Mouse (Mus musculus) forebrain, embryonic 11.5 days (tissue): ENCODE results near the gene Smyd3. TPM values are rescaled to one million over a fixed set of nuclear protein-coding genes. Genes with fewer than 3 reads are reported as not detected.

ENCODE experiments used
- ATAC-seq: fragments of 200-750 bp; cut with Nextera tagmentation; replicated peaks from 2 replicates; pipeline ENCODE4 v1.8.0; 2017; ENCODE audit warnings: moderate TSS enrichment; ENCODE audit not compliant: low FRiP score
- DNase-seq: peaks from one replicate; pipeline ENCODE4 v3.0.0-alpha.2; 2017; ENCODE audit warnings: low spot score
- H3K27ac ChIP-seq: fragments of 300-500 bp; sonication (generic); 2 replicates; pipeline ENCODE4 v1.5.1; 2014; ENCODE audit warnings: low read depth, low read length
- H3K27me3 ChIP-seq: fragments of 300-500 bp; sonication (generic); 2 replicates; pipeline ENCODE4 v1.6.1; 2014; ENCODE audit warnings: mild to moderate bottlenecking, low read length, mixed read lengths; ENCODE audit not compliant: control insufficient read depth, insufficient read depth
- H3K36me3 ChIP-seq: fragments of 300-500 bp; sonication (generic); 2 replicates; pipeline ENCODE4 v1.6.1; 2014; ENCODE audit warnings: mild to moderate bottlenecking, low read length, moderate library complexity, mixed read lengths; ENCODE audit not compliant: control insufficient read depth, insufficient read depth
- H3K4me1 ChIP-seq: fragments of 300-500 bp; sonication (generic); replicated peaks from 2 replicates; pipeline ENCODE4 v1.6.1; 2014; ENCODE audit warnings: low read length, mixed read lengths; ENCODE audit not compliant: control insufficient read depth, insufficient read depth
- H3K4me2 ChIP-seq: fragments of 300-500 bp; sonication (generic); 2 replicates; pipeline ENCODE4 v1.6.1; 2014; ENCODE audit warnings: low read depth, mild to moderate bottlenecking, low read length, moderate library complexity, mixed read lengths; ENCODE audit not compliant: severe bottlenecking
- H3K4me3 ChIP-seq: fragments of 300-500 bp; sonication (generic); 2 replicates; pipeline ENCODE4 v1.5.1; 2014; ENCODE audit warnings: low read depth, low read length
- H3K9ac ChIP-seq: fragments of 300-500 bp; sonication (generic); 2 replicates; pipeline ENCODE4 v1.6.1; 2014; ENCODE audit warnings: low read length
- H3K9me3 ChIP-seq: fragments of 300-500 bp; sonication (generic); 2 replicates; pipeline ENCODE4 v1.6.1; 2016; ENCODE audit warnings: low read length, mixed read lengths; ENCODE audit not compliant: control insufficient read depth
- WGBS: fragments of 180-500 bp; shearing (Covaris S2); extraction: QIAGEN DNeasy Blood & Tissue Kit; methylation state at CpG from one replicate; pipeline ENCODE4 v1.1.7; 2014; 5-methylcytosine and 5-hydroxymethylcytosine counted together
- polyA plus RNA-seq: library from polyadenylated mRNA; unstranded; fragments of >200 nt; fragmentation: Nextera tagmentation; extraction: Ambion mirVana; gene quantifications from 2 replicates; pipeline ENCODE4 v1.2.1, GENCODE M21; 2014

The Smyd3 gene
- polyA plus RNA-seq, 1 experiment from 2014 or later: 14.1 TPM

DNA sequence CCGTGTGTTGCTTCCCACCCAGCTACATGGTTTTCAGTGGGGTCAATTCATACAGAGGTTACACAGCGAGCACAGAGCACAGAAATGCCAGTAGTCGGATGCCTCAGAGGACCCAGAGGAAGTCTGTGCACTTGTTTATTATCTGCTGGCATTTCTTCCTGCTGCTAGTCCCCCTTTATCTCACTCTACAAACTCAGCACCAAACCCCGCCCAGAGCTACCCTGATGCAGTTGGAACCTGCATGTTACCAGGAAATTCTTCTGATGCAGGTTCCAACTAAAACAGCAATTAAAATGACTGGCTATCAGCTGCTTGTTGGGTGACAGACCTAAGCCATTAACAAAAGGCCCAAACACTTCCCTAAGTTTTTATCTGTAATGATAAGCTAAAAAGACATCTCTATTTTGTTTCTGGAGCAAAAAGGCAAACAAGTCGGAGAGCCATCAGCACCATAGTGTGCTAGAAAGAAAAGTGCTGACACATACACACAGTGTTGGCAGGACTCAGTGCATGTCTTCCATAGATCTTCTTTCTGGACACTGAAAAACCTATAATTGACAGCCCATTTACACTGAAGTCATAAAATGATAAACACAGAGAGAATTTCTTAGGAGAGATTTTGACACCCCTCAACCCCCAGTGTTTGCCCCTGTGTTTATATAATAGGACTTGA, 368.2 kb downstream of the Smyd3 start:
- H3K4me3 ChIP-seq: no peak overlapping the region
- H3K4me2 ChIP-seq: no peak overlapping the region
- ATAC-seq (no peak), DNase-seq (no peak)
- H3K27me3 ChIP-seq: no peaks in the 10 kb centered on the region
- no peaks in the 10 kb centered on the region for H3K36me3 ChIP-seq
- H3K27ac ChIP-seq: no peak overlapping the region
- H3K4me1 ChIP-seq: no peaks in the 10 kb centered on the region
- WGBS: 87% methylated on average over 5 of the region's 5 CpGs
- H3K9ac ChIP-seq: no peak overlapping the region
- H3K9me3 ChIP-seq: no peaks in the 10 kb centered on the region

DNA sequence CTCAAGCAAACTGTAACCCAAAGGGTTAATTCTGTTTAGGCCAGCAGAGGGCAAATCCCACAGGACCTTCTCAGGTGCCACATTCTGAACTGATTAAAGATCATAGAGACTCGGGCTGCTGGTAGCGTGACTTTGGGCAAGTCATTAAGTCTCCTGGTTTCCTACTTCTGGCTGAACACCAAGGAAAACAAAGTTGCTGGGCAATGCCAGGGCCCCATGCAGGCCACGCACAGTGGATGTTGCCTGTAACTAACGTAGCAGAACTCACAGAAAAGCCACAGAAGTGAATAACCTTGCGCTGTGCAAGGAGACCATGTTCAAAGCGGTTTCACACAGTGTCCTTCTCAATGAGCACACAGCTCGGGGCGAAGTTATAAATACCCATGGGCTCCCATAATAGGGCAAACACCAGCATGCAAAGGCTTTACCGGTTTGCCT, 371.1 kb downstream of the Smyd3 start:
- WGBS: 54% methylated on average over 9 of the region's 9 CpGs

DNA sequence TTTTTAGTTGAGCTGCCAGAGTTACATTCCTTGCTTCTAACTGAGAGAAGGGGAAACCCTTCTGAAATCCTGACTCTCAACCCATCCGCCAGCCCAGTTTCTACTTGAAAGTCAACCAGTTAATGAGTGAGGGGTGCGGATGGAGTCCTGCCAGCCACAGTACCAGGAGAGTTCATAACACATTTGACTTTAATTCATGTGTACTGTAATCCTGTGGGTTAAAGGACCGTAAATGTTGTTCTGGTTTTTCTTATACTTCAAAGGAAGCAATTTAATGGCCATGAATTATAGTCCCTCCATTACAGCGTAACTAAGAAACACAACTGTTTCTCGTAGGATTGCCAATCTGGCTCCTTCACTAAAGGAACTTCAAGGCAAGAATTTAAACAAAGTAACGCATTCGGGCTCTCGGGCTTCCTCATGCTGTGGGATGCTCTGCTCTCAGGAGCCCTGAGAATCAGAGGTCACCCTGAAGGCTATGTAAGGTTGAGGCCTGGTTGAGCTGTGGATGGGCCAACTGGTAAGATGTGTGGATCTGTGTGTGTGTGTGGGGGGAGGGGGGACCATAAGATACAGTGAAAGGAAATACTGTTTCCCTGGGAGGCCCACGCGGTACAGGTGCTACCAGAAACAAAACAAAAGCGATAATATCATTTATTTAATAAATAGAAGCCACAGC, 374.5 kb downstream of the Smyd3 start:
- Histone ChIP-seq H3K4me2 (no peak overlapping the region), H3K4me1 (no peaks in the 10 kb centered on the region), H3K9me3 (no peaks in the 10 kb centered on the region), H3K4me3 (no peak overlapping the region), H3K9ac (no peak overlapping the region), H3K27me3 (no peaks in the 10 kb centered on the region), H3K27ac (no peak overlapping the region), H3K36me3 (no peaks in the 10 kb centered on the region)
- 83% methylated on average over 11 of the region's 11 CpGs for WGBS
- DNase-seq (no peak), ATAC-seq (no peak)

More for the DNA sequence above, 371.1 kb downstream of the Smyd3 start:
- no peak for ATAC-seq
- no peak for DNase-seq
- no peaks in the 10 kb centered on the region for H3K36me3 ChIP-seq
- no peaks in the 10 kb centered on the region for H3K27me3 ChIP-seq
- H3K4me2 ChIP-seq: no peak overlapping the region
- no peaks in the 10 kb centered on the region for H3K9me3 ChIP-seq
- no peak overlapping the region for H3K4me3 ChIP-seq
- no peak overlapping the region for H3K9ac ChIP-seq
- no peaks in the 10 kb centered on the region for H3K4me1 ChIP-seq
- no peak overlapping the region for H3K27ac ChIP-seq

DNA sequence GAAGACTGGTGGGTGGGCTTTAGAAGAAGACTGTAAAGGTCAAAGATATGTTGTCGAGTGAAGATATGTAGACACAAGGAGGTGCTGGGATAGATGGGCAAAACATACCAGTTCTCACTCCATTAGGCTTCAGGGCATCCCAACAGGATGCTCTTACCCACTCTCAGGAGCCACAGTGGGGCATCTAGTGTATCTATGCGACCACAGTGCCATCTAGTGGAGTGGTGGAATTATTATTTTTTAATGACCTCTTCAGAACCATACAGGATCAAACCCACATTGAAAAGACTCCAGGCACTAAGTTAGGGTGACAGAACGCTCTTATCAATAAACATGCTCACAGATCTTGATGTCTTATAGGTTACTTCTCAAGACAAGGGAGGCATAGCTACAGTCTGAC, 375.7 kb downstream of the Smyd3 start:
- no peak overlapping the region for H3K27ac ChIP-seq
- H3K27me3 ChIP-seq: no peaks in the 10 kb centered on the region
- no peak overlapping the region for H3K9ac ChIP-seq
- peak; percentile 66 for ATAC-seq
- DNase-seq: peak; percentile 68
- H3K4me3 ChIP-seq: no peak overlapping the region
- no peak overlapping the region for H3K4me2 ChIP-seq
- no peaks in the 10 kb centered on the region for H3K9me3 ChIP-seq
- no peaks in the 10 kb centered on the region for H3K4me1 ChIP-seq
- H3K36me3 ChIP-seq: no peaks in the 10 kb centered on the region
- WGBS: 52% methylated on average over 3 of the region's 3 CpGs

DNA sequence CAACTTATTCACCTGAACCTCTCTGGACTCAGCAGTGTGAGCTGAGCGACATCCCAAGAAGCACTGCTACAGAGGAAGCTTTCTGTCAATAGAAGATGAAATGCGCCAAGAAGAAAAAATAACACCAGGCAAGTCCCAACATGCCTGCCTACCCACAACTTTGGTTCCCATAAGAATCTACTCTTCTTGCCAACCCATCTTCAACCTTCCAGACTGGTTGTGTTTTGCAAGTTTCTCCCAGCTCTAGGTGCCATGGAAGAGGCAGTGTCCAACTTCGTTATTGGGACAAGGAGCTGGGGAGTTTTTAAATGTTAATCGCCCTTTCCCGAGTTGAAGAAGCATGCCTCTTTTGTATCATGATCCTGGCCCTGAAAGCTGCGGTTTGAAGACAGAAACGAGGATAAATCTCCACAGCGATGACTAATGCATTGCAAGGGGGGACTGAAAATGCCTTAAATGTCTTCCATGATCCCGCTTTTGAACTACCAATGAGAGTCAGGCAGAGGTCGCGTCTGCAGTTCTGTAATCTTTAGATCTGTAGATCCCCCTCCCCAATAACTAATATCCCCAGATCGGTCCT, 376.7 kb downstream of the Smyd3 start:
- DNase-seq: no peak
- 72% methylated on average over 12 of the region's 12 CpGs for WGBS
- Histone ChIP-seq H3K9ac (no peak overlapping the region), H3K27ac (no peak overlapping the region), H3K27me3 (no peaks in the 10 kb centered on the region), H3K4me2 (no peak overlapping the region), H3K9me3 (no peaks in the 10 kb centered on the region), H3K4me1 (no peaks in the 10 kb centered on the region), H3K4me3 (no peak overlapping the region), H3K36me3 (no peaks in the 10 kb centered on the region)
- no peak for ATAC-seq

DNA sequence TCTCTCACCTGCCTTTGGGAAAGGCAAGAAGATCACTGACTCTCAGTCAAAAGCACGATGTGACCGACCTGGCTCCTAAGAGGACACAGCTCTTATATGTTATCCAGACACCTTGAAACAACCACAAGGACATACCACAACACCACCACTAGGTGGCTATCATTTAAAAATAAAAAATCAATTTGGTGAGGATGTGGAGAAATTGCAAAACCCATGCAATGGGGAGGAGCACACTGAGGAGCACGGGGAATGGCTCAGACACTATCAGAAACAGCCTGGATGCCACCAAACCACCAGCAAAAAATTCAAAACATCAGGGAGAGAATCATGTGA, 380.7 kb downstream of the Smyd3 start:
- ATAC-seq (no peak), DNase-seq (no peak)
- Histone ChIP-seq H3K4me3 (no peak overlapping the region), H3K9me3 (no peaks in the 10 kb centered on the region; the same call in 1 of the 2 replicates), H3K4me2 (no peak overlapping the region), H3K36me3 (no peaks in the 10 kb centered on the region), H3K27me3 (no peaks in the 10 kb centered on the region), H3K9ac (no peak overlapping the region), H3K27ac (no peak overlapping the region), H3K4me1 (no peaks in the 10 kb centered on the region)
- 61% methylated on average over 3 of the region's 3 CpGs for WGBS

DNA sequence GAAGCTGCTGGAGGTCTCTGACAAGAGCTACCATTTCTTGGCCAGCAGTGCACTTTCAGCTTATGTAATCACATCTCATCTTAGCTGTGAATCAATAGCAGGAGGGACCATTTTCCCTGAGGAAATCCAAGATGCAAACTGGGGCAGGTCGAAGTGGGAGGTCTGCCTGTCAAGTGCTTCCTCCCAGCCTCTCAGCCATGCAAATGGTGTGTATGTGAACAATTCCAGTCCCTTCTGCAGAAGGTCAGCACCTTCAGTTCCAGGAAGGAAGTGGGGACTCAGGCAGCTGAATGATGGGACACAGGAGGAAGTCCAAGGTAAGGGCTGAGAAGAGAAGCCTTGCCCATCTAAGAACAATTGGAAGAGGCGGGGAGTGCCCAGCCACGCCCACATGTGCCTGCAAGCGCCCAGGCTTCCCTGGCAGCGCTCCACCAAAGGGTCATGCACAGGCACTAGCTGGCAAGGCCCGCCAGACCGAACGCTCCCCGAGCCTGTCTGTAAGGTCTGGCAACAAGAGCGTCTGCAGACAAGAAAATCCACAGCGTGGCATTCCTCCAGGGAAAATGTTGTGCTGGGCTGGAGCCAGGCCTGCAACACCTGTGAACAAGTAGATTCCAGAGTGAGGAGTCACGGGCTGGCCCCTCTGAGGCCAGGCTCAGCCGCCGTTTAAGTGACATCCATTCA, 381.2 kb downstream of the Smyd3 start:
- no peak overlapping the region for H3K27ac ChIP-seq
- ATAC-seq: no peak
- H3K9me3 ChIP-seq: no peaks in the 10 kb centered on the region; the same call in 1 of the 2 replicates
- H3K4me1 ChIP-seq: no peaks in the 10 kb centered on the region
- H3K4me3 ChIP-seq: no peak overlapping the region
- no peak for DNase-seq
- H3K36me3 ChIP-seq: no peaks in the 10 kb centered on the region
- 70% methylated on average over 14 of the region's 14 CpGs for WGBS
- no peak overlapping the region for H3K4me2 ChIP-seq
- no peaks in the 10 kb centered on the region for H3K27me3 ChIP-seq
- H3K9ac ChIP-seq: no peak overlapping the region

DNA sequence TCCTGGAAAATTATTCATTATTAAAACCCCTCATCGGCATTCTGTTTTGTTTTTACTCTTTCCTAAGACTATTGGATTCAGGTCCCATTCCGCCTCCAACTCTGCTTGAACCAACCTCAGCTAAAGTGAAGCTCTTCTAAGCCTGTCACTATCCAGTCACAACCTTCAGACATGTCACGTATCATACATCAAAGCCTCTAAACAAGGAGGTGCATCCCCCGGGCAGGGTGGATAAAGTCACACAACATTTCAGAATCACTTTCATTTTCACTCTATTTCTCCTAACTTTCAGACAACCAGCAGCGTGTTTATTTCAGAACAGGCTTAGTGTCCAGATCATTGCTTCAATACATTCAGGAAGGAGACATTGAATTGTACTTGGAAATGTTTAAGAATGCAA, 387.8 kb downstream of the Smyd3 start:
- H3K27ac ChIP-seq: no peak overlapping the region
- DNase-seq (no peak), ATAC-seq (no peak)
- H3K9me3 ChIP-seq: no peaks in the 10 kb centered on the region; the same call in 1 of the 2 replicates
- H3K4me1 ChIP-seq: no peaks in the 10 kb centered on the region
- no peak overlapping the region for H3K9ac ChIP-seq
- no peaks in the 10 kb centered on the region for H3K27me3 ChIP-seq
- WGBS: 89% methylated on average over 5 of the region's 5 CpGs
- H3K36me3 ChIP-seq: no peaks in the 10 kb centered on the region
- no peak overlapping the region for H3K4me2 ChIP-seq
- H3K4me3 ChIP-seq: no peak overlapping the region
